Mouse (Mus musculus): ENCODE measurements around the gene Ctnnbl1. TPM values are rescaled to one million over a fixed set of nuclear protein-coding genes. Genes with fewer than 3 reads are reported as not detected.

Gene Ctnnbl1
- total RNA-seq, 2 experiments from 2014 or later = 6.8 to 7.2 TPM

DNA sequence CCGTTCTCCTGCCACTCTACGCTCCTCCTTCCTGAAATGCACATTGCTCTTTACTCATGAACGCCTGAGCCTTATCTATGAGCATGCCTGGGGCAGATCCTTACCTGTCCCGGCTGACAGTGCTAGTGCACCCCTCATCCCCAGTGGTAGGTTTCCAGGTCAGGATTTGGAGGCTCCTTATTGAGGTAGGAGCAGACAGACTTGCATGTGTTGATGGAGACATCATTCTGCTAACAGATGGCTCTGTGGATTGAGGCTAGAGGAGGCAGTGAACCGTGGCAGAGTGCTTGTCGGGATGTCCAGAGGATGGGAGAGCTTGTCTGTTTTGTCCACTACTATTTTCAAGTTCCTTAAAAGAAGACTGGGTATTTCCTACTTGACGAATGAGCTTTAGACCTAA lies 52.0 kb downstream of the Ctnnbl1 start:
- intact Hi-C loops (cut with DNase I; ENCODE audit: low total_unique reads) = no loop called here
- DNase-seq = no peak

DNA sequence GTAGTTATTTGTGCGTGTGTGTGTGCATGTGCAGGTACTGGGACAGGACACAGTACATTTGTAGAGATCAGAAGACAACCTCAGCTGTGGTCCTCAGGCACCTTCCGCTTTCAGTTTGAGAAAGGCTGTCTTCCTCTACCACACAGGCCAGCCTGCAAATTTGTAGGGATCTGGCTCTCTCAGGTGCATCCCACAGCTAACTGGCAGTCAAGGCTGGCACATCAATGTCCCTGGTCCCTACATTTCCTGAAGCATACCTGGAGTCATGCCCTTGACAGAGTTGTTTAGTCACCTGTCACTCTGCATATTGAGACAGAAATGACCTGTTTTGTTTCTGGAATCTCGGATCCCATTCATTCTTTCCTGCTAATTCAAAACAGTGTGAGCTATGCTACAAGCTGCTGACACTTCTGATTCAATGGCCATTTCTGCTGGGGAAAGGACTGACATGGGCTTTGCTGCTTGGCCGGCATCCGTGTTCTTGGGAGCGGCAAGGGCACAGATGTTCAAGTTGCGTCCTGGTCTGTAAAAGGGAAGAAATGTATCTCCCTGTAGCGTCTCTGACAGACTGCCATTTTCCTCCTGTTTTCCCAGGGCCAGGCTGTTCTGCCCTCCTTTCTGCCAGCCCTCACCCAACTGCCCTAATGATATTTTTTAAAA lies 53.8 kb downstream of the Ctnnbl1 start:
- intact Hi-C loops (cut with DNase I; ENCODE audit: low total_unique reads) = no loop called here
- DNase-seq = no peak

DNA sequence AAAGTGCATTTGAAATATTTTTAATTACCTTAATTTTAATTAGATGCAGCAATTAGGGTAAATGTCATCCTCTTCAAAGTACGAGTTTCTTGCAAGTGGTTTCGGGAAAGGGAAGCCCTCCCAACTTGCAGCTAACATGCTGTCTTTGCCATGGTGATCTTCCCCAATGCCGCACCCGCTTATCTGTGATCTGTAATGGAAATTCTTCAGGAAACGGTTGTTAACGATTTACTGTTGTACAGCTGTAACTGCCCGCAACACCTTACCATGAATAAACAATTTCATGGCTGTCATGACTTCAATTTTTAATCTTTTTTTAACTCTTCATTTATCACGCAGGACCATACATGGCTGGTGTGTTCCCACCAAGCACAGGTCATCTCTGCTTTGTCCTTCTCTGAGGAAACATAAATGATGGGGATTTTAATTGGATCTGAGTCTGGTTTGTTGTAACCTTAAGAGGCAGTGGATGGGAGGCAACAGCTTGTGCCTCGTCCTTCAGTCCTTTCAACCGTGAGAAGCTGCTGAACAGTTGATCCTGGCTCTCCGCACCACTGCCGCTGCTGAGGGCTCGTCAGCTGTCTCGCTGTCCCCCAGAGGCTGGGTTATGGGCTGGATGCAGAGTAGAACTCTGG lies 54.4 kb downstream of the Ctnnbl1 start:
- DNase-seq = no peak
- intact Hi-C loops (cut with DNase I; ENCODE audit: low total_unique reads) = no loop called here

DNA sequence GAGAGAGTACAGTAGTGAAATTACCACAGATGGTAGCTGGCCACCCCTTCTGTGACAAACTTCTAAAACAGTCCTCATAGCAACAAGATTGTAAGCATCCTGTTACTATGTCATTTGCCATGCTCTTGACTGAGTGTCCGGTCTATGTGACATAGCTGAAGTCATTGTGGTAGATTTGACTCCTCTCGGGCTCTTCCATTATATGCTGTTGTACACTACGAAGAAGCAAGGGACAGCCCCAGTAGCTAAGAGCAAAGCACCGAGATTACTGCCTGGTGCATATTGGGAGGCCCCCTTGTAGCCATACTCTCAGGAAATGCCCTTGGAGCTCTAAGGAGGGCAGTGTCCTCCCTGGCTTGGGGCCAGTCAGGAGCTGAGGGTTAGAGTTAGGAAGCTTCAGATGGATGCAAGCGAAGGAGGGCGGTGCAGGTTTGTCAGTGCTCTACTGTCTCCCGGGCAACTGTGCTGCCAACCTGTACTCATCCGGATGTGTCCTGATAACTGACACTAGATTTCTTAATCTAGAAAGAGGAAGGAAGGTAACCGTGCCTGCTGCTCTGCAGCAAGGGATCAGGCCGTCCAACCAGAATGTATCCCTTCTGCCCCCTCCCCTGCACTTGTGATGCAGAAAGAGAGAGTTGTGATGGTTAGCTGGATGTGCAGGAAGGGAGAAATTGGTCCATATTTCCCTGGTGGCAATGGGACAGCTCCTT lies 55.8 kb downstream of the Ctnnbl1 start:
- DNase-seq = no peak
- intact Hi-C loops (cut with DNase I; ENCODE audit: low total_unique reads) = no loop called here

DNA sequence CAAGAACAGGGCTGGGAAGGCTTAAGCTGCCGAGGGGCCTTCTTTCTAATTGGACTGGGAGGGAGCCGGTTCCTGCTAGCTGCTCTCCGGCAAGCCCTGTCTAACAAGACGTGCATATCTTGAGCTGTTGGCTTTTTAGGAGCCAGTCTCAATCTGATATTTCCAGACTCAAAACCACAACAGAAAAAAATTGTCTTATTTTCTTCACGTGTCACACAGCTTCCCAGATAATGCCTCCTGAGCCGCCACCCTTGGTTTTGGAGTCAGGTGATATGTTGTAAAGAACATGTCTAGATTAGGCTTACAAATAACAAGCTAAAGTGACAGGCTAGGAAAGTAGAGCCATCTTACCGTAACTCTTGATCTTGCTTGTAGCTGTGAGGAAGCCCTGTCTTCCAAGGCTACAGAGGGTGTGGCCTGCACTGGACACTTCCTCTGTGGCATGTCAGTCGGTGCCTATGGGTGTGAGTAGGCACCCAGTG lies 56.7 kb downstream of the Ctnnbl1 start:
- intact Hi-C loops (cut with DNase I; ENCODE audit: low total_unique reads) = no loop called here
- no peak for DNase-seq

DNA sequence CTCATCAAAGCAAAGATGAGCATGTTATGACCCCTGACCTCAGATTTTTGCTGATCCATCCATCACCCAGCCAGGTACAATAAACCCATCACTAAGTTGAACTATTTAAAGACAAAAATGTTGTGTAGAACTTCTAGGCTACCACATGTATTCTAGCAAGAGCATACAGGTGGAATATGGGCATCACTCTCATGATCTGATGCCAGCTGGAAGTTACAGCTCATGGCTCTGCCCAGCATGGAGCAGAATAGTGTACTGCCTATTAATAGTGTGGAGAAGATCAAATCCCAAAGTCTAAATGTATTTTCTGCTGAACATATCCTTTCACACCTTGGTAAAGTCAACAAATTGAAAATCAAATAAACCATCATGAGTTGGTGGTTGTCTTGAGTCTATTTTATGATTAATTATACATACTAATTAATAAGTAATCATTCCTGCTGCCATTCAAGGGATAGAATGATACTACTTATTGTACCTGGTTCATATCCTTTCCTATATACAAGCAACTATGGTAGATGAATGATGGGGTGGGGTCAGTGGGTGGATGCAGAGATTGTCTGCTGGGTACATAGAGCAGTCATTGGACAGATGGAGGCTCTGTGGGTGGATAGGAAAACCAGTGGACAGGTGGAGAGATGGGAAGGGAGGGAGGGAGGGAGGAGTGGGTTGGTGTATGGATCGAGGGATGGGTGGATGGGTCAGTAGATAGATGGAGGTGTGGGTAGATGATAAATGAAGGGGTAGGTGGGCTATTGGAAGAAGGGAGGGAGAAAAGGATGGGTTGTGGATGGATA lies 58.6 kb downstream of the Ctnnbl1 start:
- no peak for DNase-seq
- intact Hi-C loops (cut with DNase I; ENCODE audit: low total_unique reads) = no loop called here

DNA sequence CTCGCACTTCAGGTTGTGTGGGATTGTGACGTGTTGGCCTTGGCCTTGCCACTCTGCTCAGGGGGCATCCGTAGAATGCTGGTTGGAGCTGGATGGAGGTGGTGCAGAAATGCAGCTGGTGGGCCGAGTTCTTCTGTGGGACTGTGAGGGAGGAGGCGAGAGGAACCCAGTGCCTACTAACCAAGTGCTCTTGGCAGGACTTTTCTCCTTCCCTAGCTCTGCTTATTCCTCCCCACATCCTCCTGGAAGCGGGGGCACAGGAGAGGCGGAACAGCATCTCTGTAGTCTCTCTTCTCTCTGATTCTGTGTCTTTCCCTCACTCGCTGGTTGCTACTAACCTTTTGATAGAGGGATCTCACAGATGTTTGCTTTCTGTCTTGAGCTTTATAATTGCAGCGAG lies 62.3 kb downstream of the Ctnnbl1 start:
- intact Hi-C loops (cut with DNase I; ENCODE audit: low total_unique reads) = no loop called here
- DNase-seq = no peak

DNA sequence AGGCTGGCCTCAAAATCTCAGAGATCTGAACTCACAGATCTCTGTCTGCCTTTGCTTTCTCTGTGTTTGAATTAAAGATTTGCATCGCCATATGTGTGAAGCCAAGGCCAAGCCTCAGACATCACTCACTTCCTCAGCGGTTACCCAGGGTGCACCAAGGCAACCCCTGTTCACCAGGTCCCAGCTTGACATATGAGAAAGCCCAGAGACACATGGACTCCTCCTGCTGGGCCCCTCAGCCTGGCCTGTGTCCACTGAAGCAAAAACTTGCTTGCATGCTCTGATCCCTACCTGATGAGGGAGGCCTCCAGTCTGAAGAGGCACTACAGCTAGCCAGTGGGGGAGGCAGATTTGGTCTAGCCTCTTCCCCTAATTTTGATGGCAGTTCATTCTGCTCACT lies 63.1 kb downstream of the Ctnnbl1 start:
- intact Hi-C loops (cut with DNase I; ENCODE audit: low total_unique reads) = no loop called here
- DNase-seq = no peak

DNA sequence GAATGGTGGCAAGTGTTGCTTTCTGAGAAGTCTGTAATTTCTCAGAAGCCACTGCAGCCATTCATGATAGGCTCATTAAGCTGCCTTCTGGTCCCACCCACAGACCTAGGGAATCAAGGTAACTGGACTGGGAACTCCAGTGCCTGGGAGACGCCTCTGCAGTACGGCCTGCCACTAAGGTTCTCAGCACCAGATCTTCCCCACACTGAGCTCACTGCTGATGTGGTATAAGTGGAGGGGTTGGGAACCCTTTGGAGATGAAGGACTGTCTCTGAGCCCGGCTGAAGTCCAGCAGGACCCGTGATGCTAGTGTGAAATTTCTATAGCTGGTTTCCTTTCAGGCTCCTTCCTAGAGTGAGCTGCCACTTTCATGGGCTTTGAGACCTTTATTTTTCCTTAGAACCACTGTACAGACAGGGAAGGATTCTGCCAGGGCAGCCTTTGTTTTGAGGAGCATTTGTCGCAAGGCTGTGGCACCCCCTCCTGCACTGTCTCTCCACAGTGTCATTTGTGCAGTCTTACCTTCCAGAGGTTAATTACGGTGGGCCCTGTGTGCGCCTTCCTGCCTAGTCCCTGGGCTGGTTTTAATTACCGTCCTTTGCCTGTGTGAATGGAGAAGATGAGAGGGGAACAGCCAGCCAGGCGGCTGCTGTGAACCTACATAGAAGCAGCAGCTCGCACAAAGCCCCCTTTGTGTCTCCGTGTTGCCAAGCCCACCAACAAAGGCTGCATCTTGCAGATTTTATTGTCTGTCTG lies 63.7 kb downstream of the Ctnnbl1 start:
- intact Hi-C loops (cut with DNase I; ENCODE audit: low total_unique reads) = no loop called here
- DNase-seq = no peak

DNA sequence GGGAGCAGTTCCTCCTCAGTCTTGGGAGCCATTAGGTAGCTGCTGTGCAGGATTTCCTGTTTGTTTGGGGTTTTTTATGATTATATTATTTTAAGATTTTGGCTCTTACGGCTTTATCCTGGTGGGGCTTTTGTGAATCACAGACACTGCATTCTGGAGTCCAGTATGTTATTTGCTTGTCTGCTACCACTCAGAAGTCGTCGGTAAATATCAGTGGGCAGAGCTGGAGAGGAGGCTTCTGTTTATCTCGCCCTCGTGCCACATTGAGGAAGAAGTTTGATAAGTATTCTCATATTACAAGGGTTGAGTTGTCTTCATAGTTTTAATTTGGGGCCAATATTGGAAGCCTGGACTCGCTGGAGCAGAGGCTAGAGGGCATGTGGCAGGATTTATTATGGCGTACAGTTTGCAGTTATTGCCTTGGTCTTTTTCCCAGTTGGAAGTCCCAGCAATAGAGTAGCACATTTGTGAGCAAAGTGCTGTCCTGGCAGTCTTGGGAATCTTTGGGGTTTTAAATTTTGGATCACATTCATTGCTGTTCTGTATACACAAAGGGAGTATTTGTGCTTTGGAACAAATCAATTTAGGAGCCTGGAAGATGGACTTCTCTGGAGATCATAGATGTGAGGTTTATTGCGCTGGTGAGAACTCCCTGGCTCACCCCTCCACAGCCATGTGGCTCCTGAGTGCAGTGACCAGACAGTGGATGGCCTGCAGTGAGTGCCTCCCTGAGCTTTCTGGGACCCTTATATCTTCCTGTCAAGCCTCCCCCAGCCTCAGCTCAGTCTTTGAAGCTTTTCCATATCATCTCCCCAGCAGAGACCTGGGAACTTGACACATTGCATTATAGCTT lies 64.5 kb downstream of the Ctnnbl1 start:
- intact Hi-C loops (cut with DNase I; ENCODE audit: low total_unique reads) = no loop called here
- DNase-seq = no peak

DNA sequence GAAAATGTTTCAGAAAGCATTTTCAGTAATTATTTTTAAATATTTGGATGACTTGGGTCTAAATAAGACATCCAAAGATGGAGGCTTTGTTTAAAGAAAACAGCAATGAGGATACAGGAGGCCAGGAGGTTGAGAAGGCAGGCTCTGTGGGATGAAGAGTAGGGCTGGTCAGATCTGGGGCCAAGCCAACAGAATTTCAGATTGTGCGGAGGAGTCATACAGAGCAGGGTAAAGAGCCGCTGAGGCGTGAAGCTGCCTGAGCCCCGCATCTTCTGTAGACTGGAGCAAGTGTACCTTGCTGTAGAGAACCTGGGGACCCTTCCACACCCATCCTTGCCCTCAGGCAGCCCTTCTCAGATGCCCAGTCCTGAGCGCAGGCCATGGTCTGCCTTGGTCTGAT lies 65.5 kb downstream of the Ctnnbl1 start:
- intact Hi-C loops (cut with DNase I; ENCODE audit: low total_unique reads) = no loop called here
- no peak for DNase-seq

DNA sequence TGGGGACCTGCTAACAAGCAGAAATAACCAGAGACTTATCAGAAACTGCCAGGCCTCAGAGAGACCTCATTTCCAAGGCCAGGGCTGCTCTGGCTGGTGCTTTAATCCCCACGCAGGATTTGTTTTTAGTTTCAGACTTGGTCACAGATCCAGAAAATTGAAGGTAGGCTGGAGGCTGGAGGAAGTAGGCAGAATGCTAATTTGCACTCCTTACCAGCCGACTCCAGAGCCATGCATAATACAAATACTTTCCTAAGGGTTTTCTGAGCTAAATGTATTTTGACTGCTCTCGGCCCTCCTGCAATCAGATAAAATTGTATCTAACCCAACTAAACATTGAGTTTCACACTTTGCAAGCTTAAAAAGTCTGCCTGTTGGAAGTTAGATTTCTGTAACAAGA lies 67.2 kb downstream of the Ctnnbl1 start:
- DNase-seq = no peak
- intact Hi-C loops (cut with DNase I; ENCODE audit: low total_unique reads) = no loop called here

DNA sequence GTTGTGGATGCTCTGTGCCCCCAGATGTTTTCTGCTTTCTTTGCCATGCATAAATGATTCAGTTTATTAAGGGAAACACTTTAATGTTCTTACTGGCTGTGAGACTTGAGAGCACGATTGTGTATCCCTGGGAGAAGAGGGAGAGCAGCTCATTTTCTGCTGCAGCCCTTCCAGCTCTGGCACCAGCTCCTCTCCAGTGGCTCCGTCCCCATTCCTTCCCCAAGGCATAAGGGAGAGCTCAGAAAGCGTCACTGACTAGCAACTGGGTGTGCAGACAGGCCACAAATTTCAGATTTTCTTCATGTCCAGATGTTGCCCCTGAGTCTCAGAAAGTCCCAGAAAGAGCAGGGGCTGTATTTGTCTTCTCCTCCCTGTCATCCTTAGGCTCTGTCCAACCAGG lies 67.9 kb downstream of the Ctnnbl1 start:
- intact Hi-C loops (cut with DNase I; ENCODE audit: low total_unique reads) = no loop called here
- no peak for DNase-seq

DNA sequence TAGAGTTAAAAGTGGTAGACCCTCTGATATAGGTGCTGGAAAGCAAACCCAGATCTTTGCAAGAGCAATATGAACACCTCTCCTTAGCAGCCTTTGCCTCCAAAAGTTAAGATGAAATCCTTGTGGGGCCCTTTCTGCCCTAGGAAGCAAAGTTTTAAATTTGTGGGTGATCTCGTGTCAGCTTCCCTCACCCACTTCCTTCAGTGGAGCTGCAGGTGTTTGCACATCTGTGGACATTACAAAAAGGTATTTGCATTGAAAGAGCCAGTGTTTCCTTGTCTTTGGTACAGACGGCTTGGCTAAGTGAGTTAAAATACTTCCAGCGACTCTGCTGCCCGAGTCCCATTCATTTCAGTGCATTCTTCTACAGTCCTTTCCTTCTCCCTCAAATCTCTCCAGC lies 69.9 kb downstream of the Ctnnbl1 start:
- intact Hi-C loops (cut with DNase I; ENCODE audit: low total_unique reads) = no loop called here

DNA sequence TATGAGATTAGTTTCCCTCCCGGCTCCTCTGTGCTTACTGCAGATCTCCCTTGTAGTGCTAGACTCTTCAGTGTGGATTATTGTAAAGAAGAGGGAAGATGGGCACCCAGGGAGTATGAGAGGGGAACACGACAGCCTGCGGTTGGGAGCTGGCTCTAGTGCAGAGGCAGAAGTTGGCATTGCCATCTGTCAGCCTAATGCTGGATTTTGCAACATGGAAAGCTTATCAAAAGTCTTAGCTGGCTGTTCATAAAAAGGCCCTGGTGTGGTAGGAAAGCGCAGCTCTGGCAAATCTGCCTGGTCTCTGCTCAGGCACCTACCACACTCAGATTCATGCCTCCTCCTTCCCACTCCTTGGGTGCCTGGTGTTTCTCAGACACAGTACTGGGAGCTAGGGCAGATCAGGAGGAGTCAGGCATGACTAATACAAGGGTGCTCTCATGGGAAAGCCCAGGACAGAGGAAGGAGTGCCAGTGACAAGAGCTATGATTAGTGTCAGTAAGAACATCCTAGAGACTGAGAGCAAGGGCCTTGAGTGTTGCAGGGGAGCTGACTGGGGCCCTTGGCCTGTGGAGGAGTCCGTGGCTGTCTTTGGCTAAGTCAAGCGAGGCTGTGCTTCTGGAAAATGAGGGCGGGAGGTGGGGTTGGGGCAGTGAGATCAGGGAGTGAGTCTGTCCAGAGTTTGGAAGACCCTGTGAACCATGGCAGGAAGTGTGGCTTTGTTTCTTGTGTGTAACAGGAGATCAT lies 70.6 kb downstream of the Ctnnbl1 start:
- intact Hi-C loops (cut with DNase I; ENCODE audit: low total_unique reads) = no loop called here
- DNase-seq = no peak

More for the DNA sequence above, 69.9 kb downstream of the Ctnnbl1 start:
- no peak for DNase-seq

DNA sequence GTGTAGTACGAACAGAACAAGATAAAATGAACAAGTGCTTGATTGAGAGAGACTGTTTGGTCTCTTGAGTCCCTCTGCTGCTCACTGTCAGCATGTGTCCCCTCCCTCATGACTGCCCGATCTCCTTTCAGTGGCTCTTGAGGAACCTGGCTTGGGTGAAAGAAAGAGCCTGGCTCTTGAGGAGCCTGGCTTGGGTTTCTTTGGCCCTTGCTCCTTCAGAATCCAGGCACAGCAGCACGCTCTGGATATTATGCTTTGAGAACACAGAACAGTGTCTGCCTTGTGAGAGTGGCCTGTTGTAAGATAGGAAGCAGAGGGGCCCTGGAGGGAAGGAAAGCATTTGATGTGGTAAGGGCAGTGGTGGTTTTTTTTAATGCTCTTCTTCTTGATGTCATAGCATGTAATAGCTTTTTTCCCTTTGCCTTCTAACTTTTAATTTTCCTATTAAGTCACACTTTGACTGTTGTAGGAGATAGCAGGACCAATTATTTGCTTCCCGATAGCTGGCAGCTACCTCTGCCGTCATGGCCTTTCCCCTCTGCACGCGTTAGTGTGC lies 71.2 kb downstream of the Ctnnbl1 start:
- intact Hi-C loops (cut with DNase I; ENCODE audit: low total_unique reads) = no loop called here
- DNase-seq = no peak

DNA sequence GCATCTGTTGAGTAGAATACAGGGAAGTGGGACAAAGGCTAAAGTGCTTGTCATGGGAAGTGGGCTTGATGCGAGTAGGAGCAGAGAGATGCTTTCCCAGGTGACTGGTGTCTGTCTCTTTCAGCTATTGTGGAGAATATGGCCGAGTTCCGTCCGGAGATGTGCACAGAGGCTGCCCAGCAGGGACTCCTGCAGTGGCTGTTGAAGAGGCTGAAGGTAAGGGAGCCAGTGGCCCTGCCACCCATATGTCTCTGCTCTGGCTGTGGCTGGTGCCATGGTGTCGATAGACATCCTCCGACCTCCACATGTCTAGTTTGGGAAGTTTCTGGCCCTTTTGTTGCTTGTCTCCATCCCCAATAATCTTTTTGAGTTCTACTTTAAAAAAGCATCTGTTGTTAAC lies 72.1 kb downstream of the Ctnnbl1 start:
- intact Hi-C loops (cut with DNase I; ENCODE audit: low total_unique reads) = no loop called here
- DNase-seq = no peak

DNA sequence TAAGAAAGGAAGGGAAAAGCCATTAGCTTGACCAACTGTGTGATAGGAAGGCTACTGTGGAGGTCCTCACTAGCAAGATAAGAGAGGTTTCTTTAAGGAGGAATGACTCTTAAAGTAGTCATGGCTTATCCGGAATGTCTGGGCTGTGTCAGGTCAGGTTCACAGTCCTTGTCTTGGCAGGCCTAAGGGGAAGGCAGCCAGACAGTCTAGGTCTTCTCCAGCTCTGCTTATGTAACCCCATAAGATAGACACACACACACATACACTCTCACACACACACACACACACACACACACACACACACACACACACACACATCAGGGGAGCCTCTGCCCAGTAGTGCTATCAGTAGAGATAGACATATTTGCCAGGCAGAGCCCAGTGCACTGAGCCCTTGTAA lies 73.5 kb downstream of the Ctnnbl1 start:
- intact Hi-C loops (cut with DNase I; ENCODE audit: low total_unique reads) = no loop called here

More for the DNA sequence above, 73.5 kb downstream of the Ctnnbl1 start:
- no peak for DNase-seq

Data from gastrocnemius, postnatal 14 days (tissue).